Mouse (Mus musculus): ENCODE data around the gene Pde6c.
A peak's percentile ranks its signal among the peaks of the same experiment; 100 is the strongest.

The Pde6c gene

GRCm38 (mm10) chr19:38132481-38132880 lies at the start of gene Pde6c:
Gene Pde6c, plus strand, starts transcription at chr19:38132781.
- DNase-seq (ENCODE audit: extremely low spot score, low spot score), result no peak

GRCm38 (mm10) chr19:38082931-38083525 lies 49.6 kb upstream of the Pde6c start:
- DNase-seq (ENCODE audit: extremely low spot score, low spot score), result no peak

DNA sequence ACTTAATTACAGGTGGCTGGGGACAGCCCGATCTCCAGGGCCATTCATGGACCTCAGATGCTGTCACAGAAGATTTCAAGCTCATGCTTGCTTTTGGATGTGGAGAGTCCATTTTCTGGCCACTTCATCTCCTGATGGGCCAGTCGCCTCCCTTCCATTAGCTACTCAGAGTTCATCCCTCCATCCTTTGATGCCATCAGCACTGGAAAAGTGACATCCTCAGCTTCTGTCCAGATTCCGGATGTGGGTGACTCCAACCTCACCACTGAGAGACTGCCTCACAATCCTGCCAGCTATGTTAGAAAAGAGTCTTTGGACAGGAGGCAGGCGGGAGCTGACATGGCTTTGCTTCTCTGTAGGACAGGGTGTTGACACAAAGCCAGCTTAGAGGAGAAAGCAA lies 46.7 kb upstream of the Pde6c start:
- no peak for DNase-seq (ENCODE audit: extremely low spot score, low spot score)

GRCm38 (mm10) chr19:38086948-38087551 lies 45.5 kb upstream of the Pde6c start:
- DNase-seq (ENCODE audit: extremely low spot score, low spot score), result no peak

DNA sequence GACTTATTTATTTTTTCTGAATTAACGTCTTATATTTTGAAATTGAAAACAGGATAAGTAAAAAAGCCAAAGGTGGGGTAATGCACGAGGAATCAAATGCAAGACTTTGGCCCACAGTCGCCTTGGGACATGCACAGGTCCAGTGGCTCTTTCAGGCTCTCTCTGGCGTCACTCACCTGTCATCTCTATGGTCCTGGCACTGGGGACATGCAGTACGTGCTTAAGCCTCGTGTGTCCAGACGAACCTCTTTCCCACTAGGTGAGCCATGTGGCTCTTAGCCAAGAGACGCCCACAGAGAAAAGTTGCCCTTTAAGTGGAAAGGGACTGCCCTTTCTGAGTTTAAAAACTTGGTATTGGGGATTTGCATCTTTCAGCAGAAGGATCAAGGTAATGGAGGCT lies 43.2 kb upstream of the Pde6c start:
- no peak for DNase-seq (ENCODE audit: extremely low spot score, low spot score)

DNA sequence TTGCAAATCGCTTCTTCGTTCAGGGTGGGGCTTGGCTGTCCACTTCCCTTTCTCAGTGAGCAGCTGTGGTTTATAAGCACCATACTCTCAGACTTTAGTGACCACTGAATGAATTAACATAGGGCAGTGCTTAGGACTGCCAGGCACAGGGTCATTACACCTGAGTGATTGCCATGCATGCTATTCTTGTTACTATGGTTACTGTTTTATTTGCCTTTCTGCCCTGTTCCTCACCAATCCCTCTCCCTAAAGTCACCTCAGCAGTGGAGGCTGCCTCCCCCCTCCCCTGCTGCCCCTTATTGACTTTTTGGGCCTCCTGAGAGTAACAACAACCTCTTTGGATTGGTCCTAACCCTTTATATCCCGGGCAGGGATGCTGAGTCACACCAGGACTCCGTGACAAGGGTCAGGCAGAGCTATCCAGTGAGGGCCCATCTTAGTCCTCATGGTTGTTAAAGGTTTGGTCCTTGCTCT lies 41.0 kb upstream of the Pde6c start:
- no peak for DNase-seq (ENCODE audit: extremely low spot score, low spot score)

GRCm38 (mm10) chr19:38096231-38096630 lies 36.4 kb upstream of the Pde6c start:
- no peak for DNase-seq (ENCODE audit: extremely low spot score, low spot score)

DNA sequence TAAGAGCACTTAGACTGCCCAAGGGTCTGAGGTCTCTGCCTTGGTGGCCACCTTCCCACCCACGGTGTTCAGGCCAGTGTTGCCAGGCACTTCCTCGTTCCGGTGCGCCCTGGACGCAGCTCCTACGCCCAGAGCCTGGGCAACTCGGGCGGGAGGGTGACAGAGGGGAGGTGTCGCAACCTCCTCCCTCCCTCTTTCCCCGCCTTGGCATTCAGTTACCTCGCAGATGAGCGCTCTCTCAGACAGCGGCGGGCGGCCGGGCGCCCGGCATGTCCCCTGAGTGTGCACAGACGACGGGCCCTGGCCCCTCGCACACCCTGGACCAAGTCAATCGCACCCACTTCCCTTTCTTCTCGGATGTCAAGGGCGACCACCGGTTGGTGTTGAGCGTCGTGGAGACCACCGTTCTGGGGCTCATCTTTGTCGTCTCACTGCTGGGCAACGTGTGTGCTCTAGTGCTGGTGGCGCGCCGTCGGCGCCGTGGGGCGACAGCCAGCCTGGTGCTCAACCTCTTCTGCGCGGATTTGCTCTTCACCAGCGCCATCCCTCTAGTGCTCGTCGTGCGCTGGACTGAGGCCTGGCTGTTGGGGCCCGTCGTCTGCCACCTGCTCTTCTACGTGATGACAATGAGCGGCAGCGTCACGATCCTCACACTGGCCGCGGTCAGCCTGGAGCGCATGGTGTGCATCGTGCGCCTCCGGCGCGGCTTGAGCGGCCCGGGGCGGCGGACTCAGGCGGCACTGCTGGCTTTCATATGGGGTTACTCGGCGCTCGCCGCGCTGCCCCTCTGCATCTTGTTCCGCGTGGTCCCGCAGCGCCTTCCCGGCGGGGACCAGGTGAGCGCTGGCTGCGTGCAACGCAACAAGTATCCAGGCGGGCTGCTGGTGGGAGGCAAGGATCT lies 35.5 kb upstream of the Pde6c start, which contains the start of gene Ffar4:
TSS of gene Ffar4 (plus strand) at position 214 of the 901 bp plus-strand sequence.
- peak; percentile 39 for DNase-seq (ENCODE audit: extremely low spot score, low spot score)

GRCm38 (mm10) chr19:38107871-38108270 lies 24.7 kb upstream of the Pde6c start:
- DNase-seq (ENCODE audit: extremely low spot score, low spot score), result no peak

- no peak for DNase-seq (ENCODE audit: extremely low spot score, low spot score)
Observed at GRCm38 (mm10) chr19:38109506-38110242, 22.9 kb upstream of the Pde6c start.

- no peak for DNase-seq (ENCODE audit: extremely low spot score, low spot score)
Observed at GRCm38 (mm10) chr19:38111056-38111455, 21.5 kb upstream of the Pde6c start.

DNA sequence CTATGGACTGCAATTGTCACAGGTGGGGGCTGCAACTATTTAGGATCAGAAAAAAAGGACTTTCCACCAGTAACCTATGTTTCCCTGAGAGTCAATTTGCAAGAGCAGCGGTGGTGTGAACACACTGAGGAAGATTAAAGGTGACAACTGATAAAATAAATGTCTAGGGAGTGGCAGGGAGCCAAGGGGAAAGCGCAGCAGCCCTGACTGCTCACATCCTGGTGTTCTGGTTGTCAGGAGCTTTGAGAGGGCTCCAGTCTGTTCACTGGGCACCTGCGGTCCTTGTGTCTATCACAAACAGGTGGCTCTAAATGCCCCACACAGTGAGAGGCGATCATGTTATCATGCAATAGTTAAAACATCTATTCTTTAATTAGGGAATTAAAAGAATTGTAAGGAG lies 20.0 kb upstream of the Pde6c start:
- no peak for DNase-seq (ENCODE audit: extremely low spot score, low spot score)

GRCm38 (mm10) chr19:38114834-38115491 lies 17.6 kb upstream of the Pde6c start:
- DNase-seq (ENCODE audit: extremely low spot score, low spot score), result no peak

DNA sequence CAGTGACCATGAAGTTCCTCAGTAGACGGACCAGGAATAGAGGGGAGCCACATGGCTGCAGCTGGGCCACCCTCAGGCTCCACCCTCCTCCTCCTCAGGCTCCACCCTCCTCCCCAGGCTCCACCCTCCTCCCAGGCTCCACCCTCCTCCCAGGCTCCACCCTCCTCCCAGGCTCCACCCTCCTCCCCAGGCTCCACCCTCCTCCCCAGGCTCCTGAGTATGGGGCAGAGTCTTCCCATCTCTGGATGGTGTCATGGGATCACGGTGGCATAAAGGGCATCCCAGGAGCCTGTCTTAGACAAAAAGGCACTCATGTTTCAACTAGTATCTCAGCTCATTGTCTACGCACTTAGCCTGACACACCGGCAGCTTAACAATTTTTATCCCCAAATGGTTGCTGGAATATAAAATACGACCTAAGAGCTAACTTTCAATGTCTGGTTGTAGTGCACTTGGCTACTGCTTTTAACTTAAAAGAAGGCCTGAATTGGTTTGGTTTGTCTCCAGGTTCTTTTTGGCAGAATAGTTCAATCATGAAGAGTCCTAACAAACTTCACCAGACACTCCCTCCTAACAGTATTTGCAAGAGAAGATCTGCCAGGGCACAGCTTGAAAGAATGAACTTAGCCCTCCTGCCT lies 12.3 kb upstream of the Pde6c start:
- DNase-seq (ENCODE audit: extremely low spot score, low spot score), result no peak

DNA sequence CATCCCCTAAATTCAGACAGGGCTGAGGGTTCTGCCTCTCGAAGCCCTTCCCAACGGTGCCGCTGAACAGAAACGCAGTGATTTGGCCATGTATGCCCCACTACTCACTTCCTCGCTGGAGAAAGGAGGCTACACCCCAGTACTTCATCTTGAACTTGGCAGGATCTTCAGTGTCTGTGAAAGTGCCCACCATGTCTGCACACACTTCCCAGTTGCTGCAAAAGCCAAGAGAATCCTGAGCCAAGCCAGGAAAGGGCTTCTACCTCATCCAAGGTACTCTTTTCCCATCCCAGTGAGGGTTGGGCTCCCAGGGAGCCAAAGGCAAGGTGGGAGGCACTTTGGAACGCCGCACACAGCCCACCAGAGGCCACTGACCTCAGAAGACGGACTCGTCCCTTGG lies 8.7 kb upstream of the Pde6c start:
- DNase-seq (ENCODE audit: extremely low spot score, low spot score), result no peak

- DNase-seq (ENCODE audit: extremely low spot score, low spot score), result peak; percentile 61
Observed at GRCm38 (mm10) chr19:38124401-38125218, 8.0 kb upstream of the Pde6c start.

DNA sequence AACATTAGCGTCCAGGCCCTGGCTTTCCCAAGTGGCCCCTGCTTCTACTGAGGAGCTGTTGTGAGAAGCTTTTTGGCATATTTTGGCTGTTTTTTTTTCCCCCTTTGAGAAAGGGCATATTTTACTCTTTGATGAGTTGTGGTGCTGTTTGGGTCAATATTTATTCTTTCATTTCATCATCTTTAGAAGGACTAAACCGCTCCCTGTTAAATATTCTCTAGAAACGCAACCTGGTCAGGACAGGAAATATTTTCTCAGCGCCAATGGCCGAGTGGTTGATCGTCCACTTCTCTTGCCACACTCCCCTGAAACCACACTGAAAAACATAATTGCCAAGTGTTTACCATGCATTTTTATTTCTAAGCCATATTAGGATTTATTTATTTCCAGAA lies 7.4 kb upstream of the Pde6c start, which contains the start of gene Rbp4:
TSS of gene Rbp4 (minus strand) at position 63 of the 392 bp plus-strand sequence.
- DNase-seq (ENCODE audit: extremely low spot score, low spot score), result no peak

DNA sequence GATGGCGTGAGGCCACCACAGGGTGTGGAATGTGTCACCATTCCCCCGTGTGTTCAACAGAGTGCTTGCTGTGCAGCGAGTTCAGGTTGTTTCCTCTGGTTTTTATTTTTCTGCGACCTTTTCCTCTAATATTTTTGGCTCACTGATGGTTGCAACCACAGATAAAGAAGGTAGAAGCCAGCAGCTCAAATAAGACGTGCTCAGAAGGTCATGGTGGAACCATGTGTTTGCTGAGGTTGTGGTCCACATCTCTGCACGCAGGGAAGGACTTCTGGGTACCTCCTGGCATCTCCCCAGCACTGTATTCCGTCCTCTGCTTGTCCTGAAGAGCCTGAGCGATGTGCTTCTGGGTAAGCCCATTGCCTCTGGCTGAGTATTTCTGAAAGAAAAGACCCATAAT lies 5.9 kb upstream of the Pde6c start:
- DNase-seq (ENCODE audit: extremely low spot score, low spot score), result no peak

DNA sequence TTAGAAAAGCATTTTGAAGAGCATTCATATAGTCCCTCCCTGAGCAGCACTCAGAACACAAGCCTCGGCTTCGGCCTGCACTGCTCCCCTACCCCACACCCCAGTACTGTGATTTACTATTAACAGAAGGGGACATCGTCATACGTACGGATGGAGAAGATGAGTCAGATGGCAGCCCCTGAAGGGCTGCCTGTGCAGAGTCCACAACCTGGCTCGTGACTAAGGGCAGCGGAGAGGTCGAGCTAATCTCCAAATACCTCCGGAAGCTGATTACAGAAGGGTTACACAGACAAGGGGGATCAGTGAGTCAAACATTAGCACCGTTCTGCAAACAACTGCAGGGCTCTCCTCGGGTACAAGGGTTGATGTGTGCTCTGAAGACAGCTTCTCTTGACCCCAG lies 1.4 kb downstream of the Pde6c start:
- DNase-seq (ENCODE audit: extremely low spot score, low spot score), result no peak

GRCm38 (mm10) chr19:38134806-38135205 lies 2.2 kb downstream of the Pde6c start:
- no peak for DNase-seq (ENCODE audit: extremely low spot score, low spot score)
